Mouse (Mus musculus) kidney, adult 8-10 months (tissue): ENCODE data around the gene Kctd15.

ENCODE experiments used
- DNase-seq, 2 experiments: peaks; one replicate each; pipeline ENCODE4 v3.0.0; 2022

Kctd15 gene

DNA sequence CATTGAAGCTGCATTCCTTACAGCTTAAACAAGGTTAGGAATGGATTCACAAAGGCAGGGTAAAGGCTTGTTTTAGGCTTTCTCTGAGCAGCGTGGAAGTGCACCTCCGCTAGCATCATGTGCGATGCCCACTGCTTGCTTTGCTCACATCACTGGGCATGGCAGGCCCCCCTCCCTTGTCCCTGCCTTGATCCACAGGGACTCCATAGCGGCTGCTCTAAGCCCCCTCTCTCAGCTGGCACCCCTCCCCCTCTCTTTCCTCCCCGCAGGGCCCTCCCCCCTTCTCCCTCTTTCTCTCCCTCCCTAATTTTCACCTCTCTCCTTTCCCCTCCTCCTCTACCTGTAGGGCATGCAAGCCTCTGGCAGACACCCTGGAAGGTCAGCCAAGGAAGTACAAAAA lies 5.7 kb upstream of the Kctd15 start:
- no peak for DNase-seq

DNA sequence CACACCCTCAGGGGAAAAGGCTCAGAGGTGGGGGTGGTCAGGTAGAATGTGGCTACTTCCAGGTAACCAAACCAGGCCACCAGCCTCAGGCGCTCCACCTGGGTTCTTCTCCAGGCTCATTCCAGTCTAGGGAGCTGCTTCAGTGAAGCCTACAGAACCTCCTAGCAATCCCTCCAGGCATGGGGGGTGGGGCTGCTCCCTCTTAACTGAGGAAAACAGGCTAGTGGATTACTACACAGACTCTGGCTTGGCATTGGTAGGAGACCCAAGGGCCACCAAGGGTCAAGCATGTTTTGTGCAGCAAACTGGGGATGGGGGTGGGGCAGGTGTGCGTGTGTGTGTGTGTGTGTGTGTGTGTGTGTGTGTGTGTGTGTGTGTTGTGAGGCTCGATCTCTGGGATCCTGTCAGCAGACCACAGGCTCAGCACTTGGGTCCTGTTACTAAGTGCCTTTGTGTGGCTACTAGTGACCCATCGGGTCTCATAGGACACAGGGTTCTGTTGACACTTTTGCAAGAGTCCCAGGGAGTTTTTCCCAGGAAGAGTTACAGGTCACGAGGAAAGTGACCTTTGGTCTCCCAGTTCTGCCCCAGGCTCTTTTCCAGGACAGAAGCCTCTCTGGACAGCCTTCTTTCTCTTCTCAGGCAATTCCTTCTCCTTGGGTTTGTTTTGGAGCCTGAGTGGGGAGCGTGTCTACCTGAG lies 3.0 kb upstream of the Kctd15 start:
- peak; percentile 68 to 80 for DNase-seq

DNA sequence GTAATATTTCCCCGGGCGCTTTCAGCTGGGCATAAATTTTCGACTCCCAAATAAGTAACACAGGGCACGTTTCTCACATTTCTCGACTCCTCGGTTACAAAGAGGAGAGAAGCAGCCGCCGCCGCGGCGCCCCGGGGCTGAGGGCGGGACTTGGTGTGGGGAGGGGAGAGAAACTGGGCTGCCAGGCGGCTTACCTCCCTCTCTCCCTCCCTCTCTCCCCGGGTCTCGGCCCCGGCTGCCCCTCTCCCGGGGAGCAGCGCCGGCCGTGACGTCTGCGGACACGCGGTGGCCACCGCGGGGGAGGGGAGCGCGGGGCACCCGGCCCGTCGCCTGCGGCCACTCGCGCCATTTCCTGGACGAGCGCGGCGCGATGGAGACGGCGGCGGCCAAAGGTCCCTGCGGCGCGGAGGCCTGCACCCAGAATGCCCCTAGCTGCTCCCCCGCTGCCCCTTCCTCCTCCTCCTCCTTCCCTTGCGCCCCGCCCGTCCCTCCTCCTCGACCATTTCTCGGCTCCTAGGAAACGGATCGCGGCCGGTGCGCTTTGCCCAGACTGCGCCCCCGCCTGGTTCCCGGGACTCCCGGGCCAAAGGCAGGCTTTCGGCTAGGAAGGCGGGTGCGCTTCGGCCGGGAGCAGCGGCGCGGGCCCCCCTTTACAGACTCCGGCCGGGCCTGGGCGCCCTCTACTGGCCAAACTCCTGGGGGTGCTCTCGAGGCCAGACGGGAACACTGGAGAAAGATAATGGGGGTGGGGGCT lies 1.3 kb downstream of the Kctd15 start:
- peak; percentile 88 to 92 for DNase-seq

DNA sequence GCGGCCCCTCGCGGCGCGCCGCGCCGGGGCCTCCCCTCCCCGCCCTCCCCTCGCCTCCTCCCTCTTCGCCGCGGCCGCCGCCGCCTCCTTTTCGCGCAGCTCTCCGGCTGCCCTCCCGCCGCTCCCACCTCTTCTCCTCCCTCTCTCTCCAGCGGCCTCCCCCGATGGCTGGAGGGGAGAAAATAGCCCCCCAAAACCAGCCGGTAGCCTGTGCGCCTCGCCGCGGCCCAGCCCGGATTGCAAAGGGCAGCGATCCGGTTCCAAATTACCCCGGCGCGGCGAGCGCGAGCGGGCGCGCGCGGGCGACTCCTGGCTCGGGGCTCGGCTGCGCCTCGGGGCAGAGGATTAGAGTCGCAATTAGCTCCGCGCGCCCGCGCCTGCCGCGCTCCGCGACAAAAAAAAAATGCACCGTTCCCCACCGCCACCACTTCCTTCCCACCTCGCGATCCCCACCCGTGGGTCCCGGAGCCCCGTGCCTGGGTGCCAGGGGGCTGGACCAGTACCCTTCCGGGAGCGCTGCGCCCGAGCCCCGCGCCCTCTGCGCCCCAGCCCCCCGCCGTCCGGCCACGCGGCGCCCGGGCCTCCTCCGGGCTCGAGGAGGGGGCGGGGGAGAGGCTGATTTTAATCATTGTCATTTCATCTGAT lies 2.0 kb downstream of the Kctd15 start:
- peak in 1 of 2 experiments; percentile 55 for DNase-seq

DNA sequence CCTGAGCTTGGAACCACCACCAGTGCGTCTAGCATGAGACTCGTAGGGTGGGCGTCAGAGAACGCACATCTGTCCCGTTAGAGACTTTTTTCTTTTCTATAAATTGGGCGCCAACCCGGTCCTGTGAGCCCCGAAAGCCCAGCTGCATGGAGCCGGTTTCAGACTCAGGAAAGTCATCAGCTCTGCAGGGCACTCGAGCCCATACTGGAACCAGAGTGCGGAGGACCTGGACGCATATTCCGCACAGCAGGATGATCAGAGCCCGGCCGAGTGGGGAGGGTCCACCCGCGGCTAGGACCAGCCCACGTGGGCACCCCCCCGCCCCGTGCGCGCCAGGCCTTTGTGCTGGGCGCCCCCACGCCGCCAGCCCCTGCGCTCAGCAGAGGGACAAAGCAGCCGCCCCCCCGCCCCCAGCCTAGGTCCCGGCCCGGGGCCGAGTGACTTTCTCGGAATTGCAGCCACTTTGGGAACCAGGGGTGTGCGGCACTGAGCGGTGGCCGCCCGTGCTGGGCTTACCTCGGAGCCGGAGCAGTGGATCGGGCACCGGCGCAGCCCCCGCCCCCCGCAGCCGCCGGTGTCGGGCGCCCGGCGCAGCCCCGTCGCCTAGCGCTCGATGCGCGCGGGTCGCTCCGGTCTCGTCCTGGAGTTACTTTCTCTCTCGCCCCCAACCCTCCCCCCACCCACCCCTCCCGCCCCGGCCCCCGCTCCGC lies 2.6 kb downstream of the Kctd15 start:
- peak in 1 of 2 experiments; percentile 15 for DNase-seq

DNA sequence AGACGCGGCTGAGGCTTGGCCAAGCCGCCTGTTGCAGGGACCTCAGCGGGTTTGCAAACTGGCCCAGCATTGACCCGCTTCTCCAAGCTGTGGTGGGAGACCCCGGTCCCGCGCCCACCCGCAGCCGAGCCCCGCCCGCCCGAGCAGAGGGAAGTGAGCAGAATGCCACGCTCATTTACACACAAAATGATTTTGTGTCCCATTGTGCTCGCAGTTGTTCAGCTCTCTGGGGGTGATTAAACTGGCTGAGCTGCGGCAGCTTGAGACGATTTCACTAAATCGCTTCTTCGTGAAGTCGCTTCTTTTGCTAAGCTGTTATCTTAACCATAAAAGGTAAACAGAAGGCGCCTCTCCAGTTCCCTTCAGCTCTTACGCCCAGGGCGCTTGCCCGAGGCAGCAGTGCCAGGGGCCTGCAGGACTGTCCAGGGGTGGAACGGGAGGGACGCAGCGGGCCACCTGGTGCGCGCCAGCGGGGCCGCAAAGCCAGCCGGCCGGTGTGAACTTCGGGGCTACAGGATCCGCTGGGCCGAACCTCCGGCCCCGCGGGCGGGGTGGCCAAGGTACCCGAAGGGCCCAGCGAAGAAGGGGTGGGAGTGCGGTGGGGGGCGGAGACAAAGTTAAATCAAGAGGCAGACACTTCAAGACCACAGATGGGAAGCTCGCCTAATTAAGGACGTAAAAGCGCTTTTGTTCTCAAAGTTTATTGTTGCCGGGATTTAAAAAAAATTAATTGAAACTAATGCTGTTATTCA lies 3.6 kb downstream of the Kctd15 start:
- DNase-seq: peak in 1 of 2 experiments; percentile 32

DNA sequence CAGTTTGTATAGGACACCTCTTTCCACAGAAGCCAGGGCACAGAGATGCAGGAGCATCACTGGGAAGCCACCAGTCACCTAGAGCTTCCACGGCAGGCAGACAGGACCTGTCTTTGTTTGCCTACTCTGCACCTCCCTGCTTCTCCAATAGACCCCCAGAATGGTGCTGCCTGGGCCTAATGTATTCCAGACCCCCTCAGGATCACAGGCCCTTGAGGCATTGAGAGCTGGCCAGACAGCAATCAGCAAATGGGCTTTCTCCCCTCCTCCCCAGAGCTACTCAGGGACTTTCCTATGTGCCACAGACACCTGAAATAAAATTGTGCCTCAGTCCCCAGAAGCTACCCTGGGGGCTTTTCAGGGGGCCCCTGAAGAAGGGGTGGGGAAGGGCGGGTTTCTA lies 5.2 kb downstream of the Kctd15 start:
- no peak for DNase-seq

DNA sequence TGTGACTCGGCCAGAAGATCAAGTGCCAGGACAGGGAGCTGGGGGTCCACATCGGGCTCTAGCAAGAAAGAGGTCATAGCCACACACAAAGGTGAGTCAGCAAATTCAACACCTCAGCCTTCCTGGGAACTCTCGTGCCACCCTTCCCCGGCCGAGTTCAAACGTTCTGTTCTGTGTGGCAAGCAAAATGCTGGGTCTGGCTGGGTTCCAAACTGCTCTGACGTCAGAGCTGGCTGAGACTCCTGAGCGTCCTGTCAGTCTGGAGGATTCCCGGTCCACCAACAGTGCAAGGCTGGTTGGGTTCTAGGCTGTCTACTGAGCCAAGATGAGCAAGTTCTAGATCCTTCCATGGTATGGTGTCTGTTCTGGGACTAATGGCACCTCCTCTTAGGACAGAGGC lies 9.5 kb downstream of the Kctd15 start:
- peak; percentile 87 to 94 for DNase-seq

DNA sequence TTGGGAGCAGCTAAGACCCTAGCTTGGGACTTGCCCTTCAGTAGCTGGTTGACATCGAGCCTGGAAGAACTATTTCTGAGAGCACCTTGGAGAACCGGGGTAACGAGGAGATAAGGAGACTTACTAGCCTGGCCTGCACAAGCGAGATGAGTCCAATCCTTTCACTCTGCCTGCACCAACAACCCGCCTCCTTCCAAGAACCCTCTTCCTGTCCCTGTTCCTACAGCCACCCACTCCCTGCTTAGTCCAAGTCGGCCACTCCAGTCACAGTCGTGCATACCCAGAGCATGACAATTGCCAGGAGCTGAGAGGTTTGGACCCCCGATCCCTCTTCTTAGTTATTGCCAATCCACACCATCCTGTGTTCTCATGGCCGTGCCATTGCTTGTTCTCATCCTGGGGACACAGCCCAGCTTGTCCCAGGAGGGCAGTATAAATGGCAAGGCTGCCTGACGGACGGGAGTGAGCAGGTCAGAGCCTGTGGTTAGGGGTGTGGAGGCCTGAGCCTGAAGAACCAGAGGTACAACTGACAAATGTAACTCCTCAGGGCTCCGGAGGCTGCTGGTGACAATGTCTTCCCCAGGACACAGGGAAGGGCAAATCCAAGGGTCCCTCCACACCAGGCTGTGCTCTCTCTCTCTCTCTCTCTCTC lies 10.3 kb downstream of the Kctd15 start:
- DNase-seq: no peak

DNA sequence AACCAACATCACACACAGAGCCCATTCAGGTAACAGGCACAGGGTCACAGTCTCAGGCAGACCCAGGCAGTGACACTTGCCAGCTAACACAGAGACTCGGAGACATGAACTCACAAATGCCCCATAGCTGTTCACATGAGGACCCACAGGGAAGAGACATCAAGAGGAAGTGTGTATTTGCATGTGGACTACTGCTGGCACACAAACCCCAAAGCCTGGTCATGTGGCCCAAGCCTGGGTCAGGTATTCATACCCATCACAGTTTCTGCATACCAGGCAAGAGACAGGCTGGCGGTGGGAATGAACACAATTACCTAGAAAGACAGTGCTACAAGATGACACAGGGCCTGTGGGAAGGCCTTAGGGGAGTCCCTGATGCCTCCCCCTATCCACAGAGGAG lies 10.9 kb downstream of the Kctd15 start:
- no peak for DNase-seq

DNA sequence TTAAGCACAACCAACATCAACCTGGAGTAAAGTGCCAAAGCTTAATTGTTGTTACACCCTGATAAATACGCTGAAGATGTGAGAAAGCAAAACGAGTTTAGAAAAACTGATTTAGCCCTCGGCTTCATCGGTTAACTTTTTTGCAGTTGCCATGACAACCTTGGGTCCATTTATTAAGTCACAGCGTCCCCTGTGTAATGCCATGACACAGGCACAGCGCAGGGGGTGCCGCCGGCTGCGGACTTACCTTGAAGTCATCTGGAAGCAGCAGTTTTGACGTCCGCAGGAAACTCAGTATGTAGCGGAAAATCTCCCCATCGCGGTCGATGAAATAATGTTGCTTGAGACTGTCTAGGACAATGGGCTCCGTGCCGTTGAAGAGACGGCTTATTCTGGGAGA lies 11.9 kb downstream of the Kctd15 start:
- no peak for DNase-seq

DNA sequence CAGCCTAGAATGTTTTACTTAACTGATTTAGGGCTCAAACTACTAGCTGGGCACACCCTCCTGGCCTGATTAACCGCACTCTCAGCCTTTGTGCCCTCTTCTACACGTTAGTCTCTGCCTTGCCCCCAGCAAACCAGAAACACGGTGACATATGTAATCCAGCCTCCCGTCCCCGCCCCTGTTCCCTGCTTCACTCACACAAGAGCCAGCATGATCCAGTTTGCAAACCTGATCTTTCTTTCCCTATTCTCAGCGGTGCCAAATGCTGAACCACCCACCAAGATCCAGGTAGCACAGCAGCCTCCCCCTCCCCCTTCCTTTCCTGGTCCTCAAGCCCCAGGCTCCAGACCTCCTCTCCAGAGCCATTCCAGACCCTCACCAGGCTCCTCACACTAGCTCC lies 13.2 kb downstream of the Kctd15 start:
- DNase-seq: no peak

DNA sequence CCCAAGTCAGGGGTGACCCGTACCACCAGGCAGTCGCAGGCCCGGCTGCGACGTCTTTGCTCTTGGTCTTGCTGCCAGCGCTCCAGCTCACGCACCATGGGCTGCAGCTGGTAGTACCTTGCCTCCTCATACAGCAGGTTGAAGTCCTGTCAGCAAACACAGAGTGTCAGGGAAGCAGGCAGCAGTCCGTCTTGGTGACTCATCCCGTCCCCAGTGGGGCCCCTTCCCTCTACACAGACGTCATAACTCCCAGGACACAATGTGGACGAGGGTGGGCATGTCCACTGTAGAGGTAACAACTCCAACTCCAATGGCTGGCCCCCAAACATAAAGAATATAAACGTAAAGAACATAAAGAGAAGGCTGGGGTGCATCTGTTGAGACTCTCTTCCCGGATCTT lies 14.6 kb downstream of the Kctd15 start:
- DNase-seq: no peak

DNA sequence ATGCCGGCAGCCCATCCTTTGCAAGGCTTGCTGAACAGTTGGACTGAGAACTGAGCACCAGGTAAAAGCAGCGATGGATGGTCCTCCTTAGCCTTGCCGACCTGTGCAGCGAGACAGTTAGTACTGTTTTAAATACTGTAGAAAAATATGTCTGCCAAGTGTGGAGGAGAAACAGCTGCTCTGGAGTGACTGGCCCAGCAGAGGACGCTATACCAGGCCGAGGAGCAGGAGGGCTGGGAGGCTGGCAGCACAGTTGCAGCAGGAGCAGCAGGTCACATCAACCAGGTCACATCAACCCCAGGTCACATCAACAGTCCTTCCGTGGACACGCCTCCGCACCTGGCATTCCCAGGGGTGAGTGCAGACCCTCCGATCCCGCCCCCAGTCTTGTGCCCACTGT lies 16.7 kb downstream of the Kctd15 start:
- DNase-seq: no peak

DNA sequence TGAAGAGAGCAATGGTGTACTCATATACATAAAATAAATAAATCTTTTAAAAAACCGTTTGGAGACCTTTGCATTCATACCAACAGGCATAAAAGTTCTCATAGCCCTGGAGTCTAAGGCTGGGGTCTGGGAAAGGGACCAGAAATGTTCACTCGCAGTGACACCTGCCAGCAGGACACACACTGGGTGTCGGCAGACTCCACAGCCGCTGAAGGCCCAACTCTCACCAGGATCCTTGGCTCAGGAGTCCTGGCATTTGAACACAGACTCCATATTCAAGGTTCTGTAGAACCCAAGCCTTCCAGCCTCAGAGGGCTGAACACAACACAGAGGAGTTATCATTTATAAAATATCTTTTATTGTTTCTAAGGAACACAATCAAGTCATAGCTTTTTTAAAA lies 19.9 kb downstream of the Kctd15 start:
- no peak for DNase-seq

DNA sequence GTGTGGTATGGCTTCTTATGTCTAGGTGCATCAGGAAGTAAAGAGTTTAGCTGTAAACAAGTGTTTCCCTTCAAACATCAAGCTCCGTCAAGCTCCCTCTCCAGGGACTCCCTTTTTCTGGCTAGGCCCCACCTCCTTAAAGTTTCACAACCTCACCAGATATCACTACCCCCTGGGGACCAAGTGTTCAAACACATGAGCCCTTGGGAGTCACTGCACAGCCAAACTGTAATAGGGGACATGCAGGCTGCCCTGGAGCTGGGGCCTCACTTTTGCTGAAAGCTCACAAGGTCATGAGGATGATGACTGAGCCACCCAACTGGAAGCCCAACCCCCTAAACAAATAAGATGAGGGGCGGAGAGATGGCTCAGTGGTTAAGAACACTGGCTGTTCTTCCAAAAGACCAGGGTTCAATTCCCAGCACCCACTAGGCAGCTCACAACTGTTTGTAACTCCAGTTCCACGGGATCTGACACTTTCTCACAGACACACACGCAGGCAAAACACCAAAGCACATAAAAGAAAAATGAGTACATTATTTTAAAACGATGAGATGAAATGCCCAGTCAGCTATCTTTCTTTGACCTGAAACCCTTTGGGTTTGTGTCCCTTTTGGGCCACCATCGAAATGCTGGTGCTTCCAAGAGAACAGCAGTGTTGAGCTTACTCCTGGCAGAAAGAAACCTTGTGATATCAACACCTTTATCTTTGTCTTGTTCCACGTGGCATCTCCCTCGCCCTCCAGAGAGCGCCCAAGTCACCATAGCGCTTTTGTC lies 23.4 kb downstream of the Kctd15 start:
- DNase-seq: no peak

DNA sequence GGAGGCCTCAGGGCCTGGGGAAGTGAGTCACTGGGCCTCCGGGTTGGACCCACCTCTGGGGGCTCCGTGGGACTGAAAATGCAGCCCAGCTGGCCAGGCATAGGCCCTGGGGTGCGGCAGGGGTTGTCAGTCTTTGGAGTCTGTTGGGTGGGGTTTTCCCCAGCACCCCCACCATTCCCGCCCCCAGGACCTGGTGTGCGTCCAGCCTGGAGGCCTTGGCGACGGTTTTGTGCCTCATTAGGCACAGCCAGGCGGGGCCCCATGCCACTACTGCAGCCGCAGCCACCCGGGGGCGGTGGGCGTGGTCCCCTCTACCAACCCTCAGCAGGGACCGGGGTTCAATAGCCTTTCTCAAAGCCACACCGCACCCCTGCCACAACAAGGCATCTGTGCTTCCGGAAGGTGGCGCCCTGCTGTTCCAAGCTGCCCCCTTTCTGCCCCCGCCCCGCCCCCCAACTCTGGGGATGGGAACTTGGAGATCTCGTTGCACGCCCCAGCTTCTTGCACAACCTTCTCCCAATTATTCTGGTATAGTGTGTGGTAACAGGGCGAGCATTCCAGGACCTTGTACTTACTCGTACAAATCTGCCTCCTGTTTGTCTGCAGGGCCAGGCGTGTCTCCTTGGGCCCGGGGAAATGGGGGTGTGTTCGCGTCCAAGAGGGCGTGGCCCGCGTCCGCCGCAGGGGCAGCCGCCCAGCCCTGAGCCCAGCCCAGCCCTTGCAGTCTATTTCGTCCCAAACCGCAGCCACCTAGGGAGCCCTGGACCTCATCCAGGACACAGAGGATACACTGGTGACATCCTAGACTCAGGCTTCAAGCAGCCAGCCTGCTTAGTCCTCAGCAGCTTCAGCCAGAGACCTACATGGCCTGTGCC lies 26.1 kb downstream of the Kctd15 start:
- DNase-seq: peak; percentile 34 to 46

DNA sequence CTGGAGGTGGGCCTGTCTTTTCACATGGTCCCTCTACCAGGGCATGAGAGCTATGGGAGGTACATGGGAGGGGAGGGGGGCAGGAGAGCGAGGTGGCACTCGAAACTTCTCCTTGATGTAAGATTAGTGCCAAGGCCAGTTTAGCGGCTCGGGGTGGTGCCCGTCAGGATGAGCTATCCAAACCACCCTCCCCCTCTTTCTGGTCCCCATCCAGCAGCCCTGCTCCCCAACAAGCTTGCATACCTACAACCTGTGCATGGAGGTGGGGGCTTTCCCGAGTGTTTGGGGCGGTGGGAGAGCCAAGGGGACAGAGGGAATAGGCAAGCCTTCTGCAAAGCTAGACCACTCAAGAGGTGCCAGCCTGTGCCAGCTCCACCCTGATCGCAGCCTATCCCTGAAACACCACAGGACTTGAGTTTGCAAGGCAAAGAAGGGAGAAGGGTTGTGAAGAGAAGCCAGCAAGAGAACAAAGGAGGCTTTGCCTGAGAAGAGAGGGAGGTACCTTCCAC lies 26.8 kb downstream of the Kctd15 start:
- DNase-seq: no peak

DNA sequence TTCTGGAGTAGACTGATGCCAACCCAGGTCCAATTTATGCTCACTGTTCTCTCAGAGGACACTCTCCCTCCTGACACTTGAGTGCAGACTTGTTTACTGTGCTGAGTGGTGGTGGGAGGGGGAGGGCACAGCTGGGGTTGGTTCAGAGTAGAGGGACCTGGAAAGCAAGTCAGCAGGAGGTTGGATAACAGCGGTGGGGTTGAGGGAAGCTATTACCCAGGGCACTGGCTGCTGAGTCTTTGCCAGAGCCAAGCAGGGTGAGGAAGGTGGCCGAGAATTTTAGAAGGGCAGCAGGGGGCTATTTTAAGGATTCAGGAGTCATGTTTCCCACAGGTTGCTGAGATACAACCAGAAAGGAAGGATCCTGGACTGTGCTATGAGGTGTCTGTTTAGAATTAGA lies 36.1 kb downstream of the Kctd15 start:
- no peak for DNase-seq
